Mouse (Mus musculus) CD4-positive naive resting alpha-beta T cell, adult 76 days (primary cell): Measurements from ENCODE around the gene AC129217.1. TPM values are rescaled to one million over a fixed set of nuclear protein-coding genes. Genes with fewer than 3 reads are reported as not detected.

Source experiments
- total RNA-seq: library from RNA; stranded (reverse); gene quantifications from one replicate; pipeline ENCODE4 v1.2.4, GENCODE M21; 2023

The AC129217.1 gene
- total RNA-seq, 1 experiment from 2014 or later, result 16.0 TPM

Other genes starting within 250 kb of the AC129217.1 start
- not detected for gene Slc22a8, start 238.5 kb upstream of the AC129217.1 start, total RNA-seq
- not detected for gene Slc22a6, start 211.7 kb upstream of the AC129217.1 start, total RNA-seq
- not detected for gene Chrm1, start 166.0 kb upstream of the AC129217.1 start, total RNA-seq
- gene Slc3a2, start 106.4 kb upstream of the AC129217.1 start, total RNA-seq, result 200 TPM
- 89.2 TPM for gene Wdr74, start 93.9 kb upstream of the AC129217.1 start, total RNA-seq
- gene 1700092M07Rik, start 89.1 kb upstream of the AC129217.1 start, total RNA-seq, result 2.3 TPM
- gene Stx5a, start 88.4 kb upstream of the AC129217.1 start, total RNA-seq, result 265 TPM
- gene Nxf1, start 72.7 kb upstream of the AC129217.1 start, total RNA-seq, result 559 TPM
- gene Tmem223, start 58.8 kb upstream of the AC129217.1 start, total RNA-seq, result 30.8 TPM
- 61.1 TPM for gene Tmem179b, start 55.3 kb upstream of the AC129217.1 start, total RNA-seq
- gene Taf6l, start 43.4 kb upstream of the AC129217.1 start, total RNA-seq, result 9.8 TPM
- gene Polr2g, start 31.2 kb upstream of the AC129217.1 start, total RNA-seq, result 50.4 TPM
- 0.26 TPM for gene Zbtb3, start 27.2 kb upstream of the AC129217.1 start, total RNA-seq
- gene Ttc9c, start 10.4 kb upstream of the AC129217.1 start, total RNA-seq, result 21.2 TPM
- gene Hnrnpul2, start 9.8 kb upstream of the AC129217.1 start, total RNA-seq, result 101 TPM
- gene Bscl2, start 7.7 kb downstream of the AC129217.1 start, total RNA-seq, result 37.6 TPM
- not detected for gene Gng3, start 9.4 kb downstream of the AC129217.1 start, total RNA-seq
- gene Lrrn4cl, start 21.0 kb downstream of the AC129217.1 start, total RNA-seq, result 0.91 TPM
- gene Ubxn1, start 41.7 kb downstream of the AC129217.1 start, total RNA-seq, result 116 TPM
- 36.2 TPM for gene Uqcc3, start 51.1 kb downstream of the AC129217.1 start, total RNA-seq
- 9.4 TPM for gene Lbhd1, start 54.0 kb downstream of the AC129217.1 start, total RNA-seq
- gene Gm49403, start 54.2 kb downstream of the AC129217.1 start, total RNA-seq, result not detected
- gene 1810009A15Rik, start 59.1 kb downstream of the AC129217.1 start, total RNA-seq, result 25.8 TPM
- gene Gm49416, start 59.2 kb downstream of the AC129217.1 start, total RNA-seq, result 3.8 TPM
- gene Ints5, start 63.2 kb downstream of the AC129217.1 start, total RNA-seq, result 18.6 TPM
- gene Ganab, start 68.3 kb downstream of the AC129217.1 start, total RNA-seq, result 134 TPM
- gene B3gat3, start 90.6 kb downstream of the AC129217.1 start, total RNA-seq, result 41.9 TPM
- gene Rom1, start 99.6 kb downstream of the AC129217.1 start, total RNA-seq, result 3.0 TPM
- gene Eml3, start 99.8 kb downstream of the AC129217.1 start, total RNA-seq, result 70.7 TPM
- 172 TPM for gene Mta2, start 112.1 kb downstream of the AC129217.1 start, total RNA-seq
- 39.7 TPM for gene Tut1, start 124.1 kb downstream of the AC129217.1 start, total RNA-seq
- 533 TPM for gene Eef1g, start 137.3 kb downstream of the AC129217.1 start, total RNA-seq
- 74.3 TPM for gene Ahnak, start 159.5 kb downstream of the AC129217.1 start, total RNA-seq